Mouse (Mus musculus): Measurements from ENCODE around the gene Plagl1. TPM values are rescaled to one million over a fixed set of nuclear protein-coding genes. Genes with fewer than 3 reads are reported as not detected.

The Plagl1 gene
- total and polyA plus RNA-seq, 3 experiments: 0.48 to 1.7 (median 0.87) TPM

DNA sequence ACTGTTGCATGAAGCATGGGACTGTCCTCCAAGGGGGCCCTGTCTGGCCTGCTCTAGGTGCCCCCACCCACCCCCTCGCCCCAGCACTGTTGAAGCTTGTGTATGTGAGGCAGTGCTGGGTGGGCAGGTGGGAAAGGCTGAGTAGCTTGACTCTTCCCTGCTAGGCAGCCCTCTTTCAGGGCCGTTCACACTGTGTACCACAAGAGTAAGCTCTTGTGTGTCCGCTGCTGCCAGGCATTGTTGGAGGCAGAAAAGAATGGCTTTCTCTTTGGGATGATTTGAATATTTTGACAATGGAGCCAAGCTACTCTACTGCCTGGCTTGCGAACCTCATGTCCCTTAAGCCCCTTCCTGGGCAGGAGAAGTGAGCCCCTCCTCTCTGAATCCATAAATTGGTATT is 54.7 kb downstream of the Plagl1 start:
- no peaks in the 10 kb centered on the region for H3K27me3 ChIP-seq (replicated peaks)
- dilution Hi-C loops (cut with MboI; ENCODE audit: extremely low pct_ligation_motif_present, extremely low pct_unique_long_range_greater_than_20kb, low sequenced_read_pairs) (no loop called here), in situ Hi-C loops (cut with MboI; ENCODE audit: low pct_ligation_motif_present, low pct_unique_long_range_greater_than_20kb, low sequenced_read_pairs) (no loop called here)
- no peaks in the 10 kb centered on the region for H3K79me2 ChIP-seq (replicated peaks; ENCODE audit: control insufficient read depth, extremely low read depth, insufficient read depth, poor library complexity, severe bottlenecking)
- TF ChIP-seq ZMIZ1 (IDR thresholded peaks at IDR 0.05; ENCODE audit: low read depth, low read length): no peak
- TF ChIP-seq IRF4 (IDR thresholded peaks at IDR 0.05; ENCODE audit: low read depth, low read length): no peak
- TF ChIP-seq JUND (conservative IDR thresholded peaks at IDR 0.05; ENCODE audit: low read depth, low read length): no peak
- TF ChIP-seq HCFC1 (IDR thresholded peaks at IDR 0.05; ENCODE audit: low read depth, low read length): no peak
- TF ChIP-seq TBP (conservative IDR thresholded peaks at IDR 0.05; ENCODE audit: low read depth, low read length): no peak
- no peak for TF ChIP-seq ZKSCAN1 (IDR thresholded peaks at IDR 0.05; ENCODE audit: borderline replicate concordance, low read depth, low read length)
- TF ChIP-seq BHLHE40 (IDR thresholded peaks at IDR 0.05; ENCODE audit: low read depth, low read length): no peak
- no peak for TF ChIP-seq NRF1 (IDR thresholded peaks at IDR 0.05; ENCODE audit: low read depth, low read length)
- no peak for TF ChIP-seq EP300 (IDR thresholded peaks at IDR 0.05; ENCODE audit: low read length)
- no peak for TF ChIP-seq UBTF (IDR thresholded peaks at IDR 0.05; ENCODE audit: low read depth, low read length)
- TF ChIP-seq CHD1 (IDR thresholded peaks at IDR 0.05; ENCODE audit: low read depth, low read length): no peak
- TF ChIP-seq RCOR1 (conservative IDR thresholded peaks at IDR 0.05; ENCODE audit: low read depth, low read length): no peak
- TF ChIP-seq ZNF384 (IDR thresholded peaks at IDR 0.05; ENCODE audit: low read depth, low read length): no peak
- TF ChIP-seq PAX5 (IDR thresholded peaks at IDR 0.05; ENCODE audit: low read length): no peak
- no peak for TF ChIP-seq ELF1 (IDR thresholded peaks at IDR 0.05; ENCODE audit: low read depth, low read length)
- peaks cover 0 to 11% of the 10 kb centered on the region in 2 experiments; a peak in 3 of 4 replicates for H3K4me1 ChIP-seq (ENCODE audit: control insufficient read depth in 1 of 2, insufficient read depth in 2 of 2)
- no peak overlapping the region for H3K27ac ChIP-seq (ENCODE audit: insufficient read depth, low read depth)
- H3K4me2 ChIP-seq (ENCODE audit: insufficient read depth, low read depth, poor library complexity, severe bottlenecking): no peak overlapping the region
- H3K36me3 ChIP-seq (replicated peaks in 1 of 2; ENCODE audit: control insufficient read depth in 1 of 2, insufficient read depth in 1 of 2, low read length in 1 of 2): no peaks in the 10 kb centered on the region
- H3K9ac ChIP-seq (ENCODE audit: insufficient read depth, low read depth): no peak overlapping the region
- H3K4me3 ChIP-seq (replicated peaks in 1 of 3; ENCODE audit: low read depth in 2 of 3, low read length in 2 of 3, poor library complexity in 1 of 3): no peak overlapping the region
- DNase-seq (ENCODE audit: extremely low read depth): no peak
- no peaks in the 10 kb centered on the region for H3K9me3 ChIP-seq (replicated peaks; ENCODE audit: low read length)

DNA sequence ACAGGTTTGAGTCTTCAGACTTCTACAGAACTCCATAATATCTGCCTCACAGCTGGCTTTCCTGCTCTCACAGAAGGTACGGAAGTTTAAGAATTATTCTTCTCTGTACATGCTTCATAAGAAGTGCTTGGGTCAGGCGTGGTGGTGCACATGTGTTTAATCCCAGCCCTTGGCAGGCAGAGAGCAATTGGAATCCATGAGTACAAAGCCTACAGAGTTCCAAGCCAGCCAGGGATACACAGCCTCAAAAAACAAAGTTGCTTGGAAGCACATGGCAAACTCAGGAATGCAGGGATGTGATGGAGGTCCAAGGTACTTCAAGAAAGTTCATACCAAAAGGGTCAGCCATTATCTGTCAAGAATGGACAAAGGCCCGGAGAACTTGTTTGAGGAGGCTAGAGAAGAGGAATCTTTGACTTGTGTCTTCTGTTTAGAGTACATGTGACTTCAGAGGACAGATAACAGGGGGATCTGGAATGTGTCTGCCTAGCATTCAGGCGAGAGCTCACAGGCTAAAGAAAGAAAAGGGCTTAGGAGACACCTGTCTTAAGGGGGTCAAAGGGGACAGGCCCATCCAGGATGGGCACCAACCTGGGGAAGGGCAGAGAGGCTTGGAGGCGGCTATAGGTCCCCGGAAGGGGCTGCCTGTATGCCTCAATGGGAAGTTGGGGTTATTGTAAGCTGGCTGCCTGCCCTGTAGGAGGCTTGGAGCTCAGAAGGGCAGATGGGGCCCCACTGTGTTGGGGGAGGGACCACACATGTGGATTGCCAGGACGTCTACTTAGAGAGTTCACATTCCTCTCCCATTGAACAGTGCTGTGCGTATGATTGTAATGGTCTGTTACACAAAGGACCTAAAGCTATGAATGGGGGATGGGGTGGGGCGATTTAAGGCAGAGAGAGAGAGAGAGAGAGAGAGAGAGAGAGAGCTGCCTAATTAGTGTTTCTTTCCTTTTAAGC is 56.7 kb downstream of the Plagl1 start:
- H3K36me3 ChIP-seq (replicated peaks in 1 of 2; ENCODE audit: control insufficient read depth in 1 of 2, insufficient read depth in 1 of 2, low read length in 1 of 2): no peaks in the 10 kb centered on the region
- H3K4me2 ChIP-seq (ENCODE audit: insufficient read depth, low read depth, poor library complexity, severe bottlenecking): no peak overlapping the region
- dilution Hi-C loops (cut with MboI; ENCODE audit: extremely low pct_ligation_motif_present, extremely low pct_unique_long_range_greater_than_20kb, low sequenced_read_pairs): no loop called here
- no peak for TF ChIP-seq MAFK (IDR thresholded peaks at IDR 0.05; ENCODE audit: insufficient replicate concordance, low read length)
- no peak for TF ChIP-seq USF1 (IDR thresholded peaks at IDR 0.05; ENCODE audit: low read depth, low read length)
- no peak for TF ChIP-seq SIN3A (IDR thresholded peaks at IDR 0.05; ENCODE audit: low read length)
- no peak for TF ChIP-seq NRF1 (IDR thresholded peaks at IDR 0.05; ENCODE audit: low read depth, low read length)
- TF ChIP-seq MAZ (IDR thresholded peaks at IDR 0.05; ENCODE audit: low read depth, low read length): no peak
- TF ChIP-seq GABPA (IDR thresholded peaks at IDR 0.05; ENCODE audit: insufficient replicate concordance, low read depth, low read length): no peak
- TF ChIP-seq BHLHE40 (IDR thresholded peaks at IDR 0.05; ENCODE audit: low read depth, low read length): no peak
- TF ChIP-seq HCFC1 (IDR thresholded peaks at IDR 0.05; ENCODE audit: low read depth, low read length): no peak
- no peak for TF ChIP-seq POLR2AphosphoS2 (IDR thresholded peaks at IDR 0.05; ENCODE audit: low read depth, low read length)
- TF ChIP-seq MEF2A (IDR thresholded peaks at IDR 0.05; ENCODE audit: borderline replicate concordance, low read depth, low read length): no peak
- TF ChIP-seq ETS1 (conservative IDR thresholded peaks at IDR 0.05; ENCODE audit: low read depth, low read length): no peak
- in situ Hi-C loops (cut with MboI; ENCODE audit: low pct_ligation_motif_present, low pct_unique_long_range_greater_than_20kb, low sequenced_read_pairs): no loop called here
- no peak overlapping the region for H3K9ac ChIP-seq (ENCODE audit: insufficient read depth, low read depth)
- H3K27ac ChIP-seq (ENCODE audit: insufficient read depth, low read depth): no peak overlapping the region
- H3K4me1 ChIP-seq (ENCODE audit: control insufficient read depth in 1 of 2, insufficient read depth in 2 of 2): peaks cover 0 to 10% of the 10 kb centered on the region in 2 experiments; a peak in 3 of 4 replicates
- H3K27me3 ChIP-seq (replicated peaks): no peaks in the 10 kb centered on the region
- no peak overlapping the region for H3K4me3 ChIP-seq (replicated peaks in 1 of 3; ENCODE audit: low read depth in 2 of 3, low read length in 2 of 3, poor library complexity in 1 of 3)
- no peaks in the 10 kb centered on the region for H3K79me2 ChIP-seq (replicated peaks; ENCODE audit: control insufficient read depth, extremely low read depth, insufficient read depth, poor library complexity, severe bottlenecking)
- no peak for DNase-seq (ENCODE audit: extremely low read depth)
- no peaks in the 10 kb centered on the region for H3K9me3 ChIP-seq (replicated peaks; ENCODE audit: low read length)

Measured in CH12.LX (cell line).